Mouse (Mus musculus) midbrain, embryonic 11.5 days (tissue): ENCODE measurements around the gene Gtf2ird1. TPM values are rescaled to one million over a fixed set of nuclear protein-coding genes. Genes with fewer than 3 reads are reported as not detected.
"Not testable (repeated sequence)": the region's sequence is repeated elsewhere in the genome, so short reads cannot be mapped to it uniquely, and the experiment has no call there.

Experiments
- ATAC-seq: fragments of 200-750 bp; cut with Nextera tagmentation; 2 replicates; pipeline ENCODE4 v1.8.0; 2017; ENCODE audit warnings: moderate TSS enrichment, moderate library complexity; ENCODE audit not compliant: low FRiP score
- DNase-seq: peaks from one replicate; pipeline ENCODE4 v3.0.0; 2015; ENCODE audit warnings: low spot score; ENCODE audit errors: missing footprints
- H3K27ac ChIP-seq: fragments of 300-500 bp; sonication (generic); 2 replicates; pipeline ENCODE4 v1.5.1; 2014; ENCODE audit warnings: low read depth, low read length
- H3K27me3 ChIP-seq: fragments of 300-500 bp; sonication (generic); 2 replicates; pipeline ENCODE4 v1.6.1; 2014; ENCODE audit warnings: mild to moderate bottlenecking, low read length, moderate library complexity, mixed read lengths; ENCODE audit not compliant: control insufficient read depth, insufficient read depth
- H3K36me3 ChIP-seq: fragments of 300-500 bp; sonication (generic); 2 replicates; pipeline ENCODE4 v1.6.1; 2014; ENCODE audit warnings: mild to moderate bottlenecking, low read length, moderate library complexity, mixed read lengths; ENCODE audit not compliant: control insufficient read depth, insufficient read depth
- H3K4me1 ChIP-seq: fragments of 300-500 bp; sonication (generic); 2 replicates; pipeline ENCODE4 v1.6.1; 2014; ENCODE audit warnings: low read length; ENCODE audit not compliant: control insufficient read depth, insufficient read depth
- H3K4me2 ChIP-seq: fragments of 300-500 bp; sonication (generic); 2 replicates; pipeline ENCODE4 v1.6.1; 2014; ENCODE audit warnings: mild to moderate bottlenecking, moderate library complexity
- H3K4me3 ChIP-seq: fragments of 300-500 bp; sonication (generic); 2 replicates; pipeline ENCODE4 v1.5.1; 2014; ENCODE audit warnings: low read depth, low read length
- H3K9ac ChIP-seq: fragments of 300-500 bp; sonication (generic); 2 replicates; pipeline ENCODE4 v1.6.1; 2014; ENCODE audit warnings: low read length
- H3K9me3 ChIP-seq: fragments of 300-500 bp; sonication (generic); 2 replicates; pipeline ENCODE4 v1.6.1; 2016; ENCODE audit warnings: low read length; ENCODE audit not compliant: control insufficient read depth
- WGBS: fragments of 180-500 bp; shearing (Covaris S2); extraction: QIAGEN DNeasy Blood & Tissue Kit; methylation state at CpG from one replicate; pipeline ENCODE4 v1.1.7; 2014; 5-methylcytosine and 5-hydroxymethylcytosine counted together
- polyA plus RNA-seq: library from polyadenylated mRNA; unstranded; fragments of >200 nt; fragmentation: Nextera tagmentation; extraction: Ambion mirVana; gene quantifications from 2 replicates; pipeline ENCODE4 v1.2.1, GENCODE M21; 2014

The Gtf2ird1 gene
- polyA plus RNA-seq, 1 experiment from 2014 or later, result 86.5 TPM

GRCm38 (mm10) chr5:134342503-134343205 is 113.9 kb downstream of the Gtf2ird1 start:
- H3K4me2 ChIP-seq, result no peak overlapping the region
- no peak overlapping the region for H3K9ac ChIP-seq
- H3K27ac ChIP-seq, result no peak overlapping the region
- H3K9me3 ChIP-seq, result no peaks in the 10 kb centered on the region
- H3K4me1 ChIP-seq, result no peaks in the 10 kb centered on the region
- H3K4me3 ChIP-seq, result no peak overlapping the region
- H3K36me3 ChIP-seq, result no peaks in the 10 kb centered on the region
- 88% methylated on average over 18 of the region's 18 CpGs for WGBS
- H3K27me3 ChIP-seq, result no peaks in the 10 kb centered on the region
- ATAC-seq (no peak), DNase-seq (no peak)

- Histone ChIP-seq H3K4me1 (no peaks in the 10 kb centered on the region), H3K9ac (no peak overlapping the region), H3K27me3 (no peaks in the 10 kb centered on the region), H3K4me3 (no peak overlapping the region), H3K4me2 (no peak overlapping the region), H3K9me3 (no peaks in the 10 kb centered on the region), H3K27ac (no peak overlapping the region), H3K36me3 (no peaks in the 10 kb centered on the region)
- ATAC-seq, result no peak
- WGBS, result 90% methylated on average over 5 of the region's 5 CpGs
- no peak for DNase-seq
These were observed 114.8 kb downstream of the Gtf2ird1 start for GRCm38 (mm10) chr5:134341721-134342120.

GRCm38 (mm10) chr5:134341321-134341720 is 115.2 kb downstream of the Gtf2ird1 start:
- no peak for ATAC-seq
- Histone ChIP-seq H3K4me1 (no peaks in the 10 kb centered on the region), H3K36me3 (no peaks in the 10 kb centered on the region), H3K9ac (no peak overlapping the region), H3K27ac (no peak overlapping the region), H3K27me3 (no peaks in the 10 kb centered on the region), H3K4me2 (no peak overlapping the region), H3K4me3 (no peak overlapping the region), H3K9me3 (no peaks in the 10 kb centered on the region)
- peak; percentile 86 for DNase-seq
- WGBS, result 74% methylated on average over 10 of the region's 10 CpGs

GRCm38 (mm10) chr5:134340101-134340522 is 116.4 kb downstream of the Gtf2ird1 start:
- no peak overlapping the region for H3K4me3 ChIP-seq
- H3K27ac ChIP-seq, result no peak overlapping the region
- H3K36me3 ChIP-seq, result no peaks in the 10 kb centered on the region
- no peaks in the 10 kb centered on the region for H3K4me1 ChIP-seq
- no peaks in the 10 kb centered on the region for H3K9me3 ChIP-seq
- no peaks in the 10 kb centered on the region for H3K27me3 ChIP-seq
- H3K9ac ChIP-seq, result no peak overlapping the region
- H3K4me2 ChIP-seq, result no peak overlapping the region
- DNase-seq (peak; percentile 71), ATAC-seq (no peak)
- 21% methylated on average over 6 of the region's 6 CpGs for WGBS

GRCm38 (mm10) chr5:134337012-134337411 is 119.5 kb downstream of the Gtf2ird1 start:
- H3K27me3 ChIP-seq, result not testable (repeated sequence)

GRCm38 (mm10) chr5:134332743-134333142 is 123.8 kb downstream of the Gtf2ird1 start:
- Histone ChIP-seq H3K9ac (no peak overlapping the region), H3K27ac (no peak overlapping the region), H3K27me3 (no peaks in the 10 kb centered on the region), H3K4me1 (no peaks in the 10 kb centered on the region), H3K4me2 (no peak overlapping the region), H3K4me3 (no peak overlapping the region), H3K9me3 (no peaks in the 10 kb centered on the region), H3K36me3 (no peaks in the 10 kb centered on the region)
- ATAC-seq, result no peak
- no peak for DNase-seq
- WGBS, result 32% methylated on average over 8 of the region's 8 CpGs

More at GRCm38 (mm10) chr5:134337012-134337411, 119.5 kb downstream of the Gtf2ird1 start:
- not testable (repeated sequence) for H3K4me1 ChIP-seq, H3K4me2 ChIP-seq, H3K9me3 ChIP-seq, H3K36me3 ChIP-seq, DNase-seq, H3K27ac ChIP-seq, ATAC-seq, H3K4me3 ChIP-seq, H3K9ac ChIP-seq
- 65% methylated on average over 2 of the region's 2 CpGs for WGBS

GRCm38 (mm10) chr5:134330082-134330481 is 126.4 kb downstream of the Gtf2ird1 start:
- no peak for ATAC-seq
- H3K27ac ChIP-seq, result no peak overlapping the region
- 87% methylated on average over 2 of the region's 2 CpGs for WGBS

GRCm38 (mm10) chr5:134329311-134329710 is 127.2 kb downstream of the Gtf2ird1 start:
- WGBS, result 46% methylated on average over 4 of the region's 4 CpGs
- ATAC-seq, result no peak
- Histone ChIP-seq H3K27ac (no peak overlapping the region), H3K4me1 (no peaks in the 10 kb centered on the region), H3K27me3 (no peaks in the 10 kb centered on the region), H3K9me3 (no peaks in the 10 kb centered on the region), H3K4me2 (no peak overlapping the region), H3K36me3 (no peaks in the 10 kb centered on the region), H3K9ac (no peak overlapping the region), H3K4me3 (no peak overlapping the region)
- no peak for DNase-seq

More at GRCm38 (mm10) chr5:134330082-134330481, 126.4 kb downstream of the Gtf2ird1 start:
- no peaks in the 10 kb centered on the region for H3K27me3 ChIP-seq
- H3K36me3 ChIP-seq, result no peaks in the 10 kb centered on the region
- H3K4me3 ChIP-seq, result no peak overlapping the region
- no peak overlapping the region for H3K9ac ChIP-seq
- H3K4me2 ChIP-seq, result no peak overlapping the region
- H3K4me1 ChIP-seq, result no peaks in the 10 kb centered on the region
- no peak for DNase-seq
- no peaks in the 10 kb centered on the region for H3K9me3 ChIP-seq

GRCm38 (mm10) chr5:134328482-134329001 is 128.0 kb downstream of the Gtf2ird1 start:
- ATAC-seq (no peak), DNase-seq (no peak)
- Histone ChIP-seq H3K4me3 (no peak overlapping the region), H3K4me1 (no peaks in the 10 kb centered on the region), H3K4me2 (no peak overlapping the region), H3K27ac (no peak overlapping the region), H3K9me3 (no peaks in the 10 kb centered on the region), H3K36me3 (no peaks in the 10 kb centered on the region), H3K27me3 (no peaks in the 10 kb centered on the region), H3K9ac (no peak overlapping the region)
- WGBS, result 91% methylated on average over 6 of the region's 6 CpGs
